Mouse (Mus musculus): ENCODE data around the gene Naaladl2. TPM values are rescaled to one million over a fixed set of nuclear protein-coding genes. Genes with fewer than 3 reads are reported as not detected.

Gene Naaladl2
- total and polyA plus RNA-seq, 3 experiments = 0.05 TPM; not detected in 2

DNA sequence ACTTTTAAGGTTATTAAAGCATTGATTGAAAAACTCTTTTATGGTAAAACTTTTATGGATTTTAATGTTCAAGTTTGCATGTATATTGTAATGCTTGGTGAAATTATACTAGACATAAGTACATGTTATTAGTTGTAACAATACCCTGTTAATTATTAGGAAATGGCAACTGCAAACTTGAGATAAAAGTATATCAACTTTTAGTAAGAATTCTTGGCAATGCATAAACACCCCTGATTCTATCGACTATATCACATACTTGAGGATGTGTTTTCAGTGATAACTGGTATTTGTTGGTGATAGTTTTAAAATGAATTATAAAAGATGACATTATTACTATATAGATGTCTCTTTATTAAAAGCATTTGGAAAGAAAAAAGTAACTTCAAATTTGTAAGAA lies 1017.9 kb downstream of the Naaladl2 start:
- no peaks in the 10 kb centered on the region for H3K27me3 ChIP-seq (ENCODE audit: insufficient read depth, low read length)
- no peak overlapping the region for H3K4me3 ChIP-seq (ENCODE audit: low read depth, low read length)
- peaks cover 2% of the 10 kb centered on the region; the same call in 1 of the 2 replicates for H3K4me1 ChIP-seq (ENCODE audit: insufficient read depth, low read depth, low read length)
- ATAC-seq (ENCODE audit: extremely low read depth, insufficient number of reproducible peaks, low FRiP score, poor library complexity, severe bottlenecking) (no peak), DNase-seq (ENCODE audit: low spot score) (no peak)
- TF ChIP-seq GATA1 (IDR thresholded peaks at IDR 0.05; ENCODE audit: borderline replicate concordance, low read length) (no peak), TAL1 (conservative IDR thresholded peaks at IDR 0.05; ENCODE audit: low read depth, low read length) (no peak), POLR2AphosphoS5 (IDR thresholded peaks at IDR 0.05; ENCODE audit: insufficient replicate concordance, low read depth, low read length) (no peak), GATA2 (IDR thresholded peaks at IDR 0.05; ENCODE audit: borderline replicate concordance, low read depth, low read length) (no peak), CTCF (IDR thresholded peaks at IDR 0.05; ENCODE audit: low read depth, low read length) (no peak)
- no peaks in the 10 kb centered on the region for H3K36me3 ChIP-seq (replicated peaks)
- no peaks in the 10 kb centered on the region for H3K9me3 ChIP-seq (replicated peaks)

DNA sequence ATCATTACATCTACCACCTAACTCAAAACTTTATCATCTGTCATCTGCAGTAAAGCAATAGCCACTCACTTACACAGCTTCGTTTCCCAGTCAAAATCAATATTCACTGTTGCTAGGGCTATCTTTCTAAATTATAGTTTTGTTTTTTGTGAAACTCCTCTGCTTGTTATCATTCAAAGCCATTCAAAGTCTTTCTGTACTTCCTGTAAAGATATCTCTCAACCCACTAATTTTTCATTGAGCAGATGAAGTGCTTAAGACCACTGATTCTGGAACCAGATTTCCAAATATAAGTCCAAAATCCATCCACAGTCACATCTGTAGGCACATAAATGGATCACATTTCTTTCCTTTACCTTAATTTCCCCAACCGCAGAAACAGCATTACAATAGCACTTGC lies 1020.0 kb downstream of the Naaladl2 start:
- ATAC-seq (ENCODE audit: extremely low read depth, insufficient number of reproducible peaks, low FRiP score, poor library complexity, severe bottlenecking) (no peak), DNase-seq (ENCODE audit: low spot score) (no peak)
- no peak for TF ChIP-seq GATA1 (IDR thresholded peaks at IDR 0.05; ENCODE audit: borderline replicate concordance, low read length)
- TF ChIP-seq GATA2 (IDR thresholded peaks at IDR 0.05; ENCODE audit: borderline replicate concordance, low read depth, low read length) = no peak
- TF ChIP-seq CTCF (IDR thresholded peaks at IDR 0.05; ENCODE audit: low read depth, low read length) = no peak
- no peak for TF ChIP-seq TAL1 (conservative IDR thresholded peaks at IDR 0.05; ENCODE audit: low read depth, low read length)
- no peak for TF ChIP-seq POLR2AphosphoS5 (IDR thresholded peaks at IDR 0.05; ENCODE audit: insufficient replicate concordance, low read depth, low read length)
- no peaks in the 10 kb centered on the region for H3K9me3 ChIP-seq (replicated peaks)
- H3K4me1 ChIP-seq (ENCODE audit: insufficient read depth, low read depth, low read length) = peaks cover 2% of the 10 kb centered on the region; the same call in 1 of the 2 replicates
- H3K4me3 ChIP-seq (ENCODE audit: low read depth, low read length) = no peak overlapping the region
- H3K36me3 ChIP-seq (replicated peaks) = no peaks in the 10 kb centered on the region
- no peaks in the 10 kb centered on the region for H3K27me3 ChIP-seq (ENCODE audit: insufficient read depth, low read length)

DNA sequence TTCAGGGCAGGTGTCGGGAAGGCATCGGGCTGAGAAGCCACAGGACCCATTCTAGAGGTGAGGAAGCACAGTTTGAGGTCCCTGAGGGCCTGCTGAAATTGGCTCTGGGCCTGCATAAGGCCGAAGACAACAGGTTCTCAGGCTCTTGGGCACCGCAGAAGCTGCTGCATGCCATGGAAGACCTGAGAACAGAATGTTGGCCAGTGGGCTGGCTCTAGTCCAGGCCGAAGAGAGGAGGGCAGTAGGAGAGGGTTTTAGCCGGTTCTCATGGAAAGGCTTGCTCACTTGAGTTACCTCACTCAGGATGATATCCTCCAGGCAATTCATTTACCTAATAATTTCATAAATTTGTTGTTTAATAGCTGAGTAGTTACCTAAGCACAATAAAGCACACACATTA lies 1025.9 kb downstream of the Naaladl2 start:
- ATAC-seq (ENCODE audit: extremely low read depth, insufficient number of reproducible peaks, low FRiP score, poor library complexity, severe bottlenecking) (no peak), DNase-seq (ENCODE audit: low spot score) (no peak)
- no peak for TF ChIP-seq POLR2AphosphoS5 (IDR thresholded peaks at IDR 0.05; ENCODE audit: insufficient replicate concordance, low read depth, low read length)
- TF ChIP-seq GATA1 (IDR thresholded peaks at IDR 0.05; ENCODE audit: borderline replicate concordance, low read length) = no peak
- no peak for TF ChIP-seq TAL1 (conservative IDR thresholded peaks at IDR 0.05; ENCODE audit: low read depth, low read length)
- no peak for TF ChIP-seq CTCF (IDR thresholded peaks at IDR 0.05; ENCODE audit: low read depth, low read length)
- no peak for TF ChIP-seq GATA2 (IDR thresholded peaks at IDR 0.05; ENCODE audit: borderline replicate concordance, low read depth, low read length)
- Histone ChIP-seq H3K4me3 (ENCODE audit: low read depth, low read length) (no peak overlapping the region), H3K4me1 (ENCODE audit: insufficient read depth, low read depth, low read length) (peaks cover 4% of the 10 kb centered on the region; the same call in 1 of the 2 replicates), H3K36me3 (replicated peaks) (no peaks in the 10 kb centered on the region), H3K9me3 (replicated peaks) (no peaks in the 10 kb centered on the region), H3K27me3 (ENCODE audit: insufficient read depth, low read length) (no peaks in the 10 kb centered on the region)

- H3K36me3 ChIP-seq (replicated peaks) = no peaks in the 10 kb centered on the region
- H3K4me1 ChIP-seq (ENCODE audit: insufficient read depth, low read depth, low read length) = peaks cover 4% of the 10 kb centered on the region; the same call in 1 of the 2 replicates
- TF ChIP-seq GATA1 (IDR thresholded peaks at IDR 0.05; ENCODE audit: borderline replicate concordance, low read length) (no peak), POLR2AphosphoS5 (IDR thresholded peaks at IDR 0.05; ENCODE audit: insufficient replicate concordance, low read depth, low read length) (no peak), CTCF (IDR thresholded peaks at IDR 0.05; ENCODE audit: low read depth, low read length) (no peak), TAL1 (conservative IDR thresholded peaks at IDR 0.05; ENCODE audit: low read depth, low read length) (no peak), GATA2 (IDR thresholded peaks at IDR 0.05; ENCODE audit: borderline replicate concordance, low read depth, low read length) (no peak)
- DNase-seq (ENCODE audit: low spot score) (no peak), ATAC-seq (ENCODE audit: extremely low read depth, insufficient number of reproducible peaks, low FRiP score, poor library complexity, severe bottlenecking) (no peak)
- H3K4me3 ChIP-seq (ENCODE audit: low read depth, low read length) = no peak overlapping the region
- no peaks in the 10 kb centered on the region for H3K27me3 ChIP-seq (ENCODE audit: insufficient read depth, low read length)
- no peaks in the 10 kb centered on the region for H3K9me3 ChIP-seq (replicated peaks)
Measured at GRCm38 (mm10) chr3:24114849-24115248, 1029.2 kb downstream of the Naaladl2 start.

DNA sequence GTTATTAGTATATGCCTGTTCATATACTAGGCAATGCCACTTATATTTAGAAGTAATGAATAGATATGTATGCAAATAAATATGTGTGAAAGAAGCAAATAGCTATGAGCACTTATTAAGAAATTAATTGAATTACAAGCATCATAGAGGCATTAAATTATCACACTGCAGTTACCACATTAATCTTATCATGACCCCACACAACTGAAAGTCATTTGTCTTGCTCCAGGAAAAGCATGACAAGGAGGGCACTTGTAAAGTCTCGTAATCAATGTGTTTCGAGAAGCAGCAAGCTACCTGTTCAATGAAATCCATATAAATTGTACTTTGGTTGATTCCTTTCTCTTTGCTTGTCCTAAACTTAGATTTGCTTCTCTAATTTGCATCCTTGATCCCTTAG lies 1030.7 kb downstream of the Naaladl2 start:
- Histone ChIP-seq H3K4me3 (ENCODE audit: low read depth, low read length) (no peak overlapping the region), H3K36me3 (replicated peaks) (no peaks in the 10 kb centered on the region), H3K27me3 (ENCODE audit: insufficient read depth, low read length) (no peaks in the 10 kb centered on the region), H3K9me3 (replicated peaks) (no peaks in the 10 kb centered on the region), H3K4me1 (ENCODE audit: insufficient read depth, low read depth, low read length) (peaks cover 4% of the 10 kb centered on the region; the same call in 1 of the 2 replicates)
- TF ChIP-seq CTCF (IDR thresholded peaks at IDR 0.05; ENCODE audit: low read depth, low read length) (no peak), GATA1 (IDR thresholded peaks at IDR 0.05; ENCODE audit: borderline replicate concordance, low read length) (no peak)
- DNase-seq (ENCODE audit: low spot score) (no peak), ATAC-seq (ENCODE audit: extremely low read depth, insufficient number of reproducible peaks, low FRiP score, poor library complexity, severe bottlenecking) (no peak)

DNA sequence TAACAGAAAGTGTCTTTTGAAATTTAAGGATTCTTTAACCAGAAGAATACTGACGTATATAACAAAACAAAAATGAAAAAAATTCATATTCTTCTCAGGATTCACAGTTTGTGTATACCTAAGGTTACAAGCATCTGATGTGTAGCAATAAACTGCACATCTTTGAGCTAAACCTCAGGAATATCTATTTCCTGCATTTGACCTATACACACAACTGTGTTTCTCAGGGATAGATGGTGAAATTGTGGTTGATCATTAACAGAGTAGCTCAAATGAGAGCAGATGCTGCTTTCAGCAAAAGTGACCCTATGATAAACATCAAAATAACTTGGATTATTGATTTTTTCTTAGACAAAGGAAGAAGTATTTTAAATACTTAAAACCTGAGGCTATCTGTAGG lies 1037.7 kb downstream of the Naaladl2 start:
- Histone ChIP-seq H3K4me3 (ENCODE audit: low read depth, low read length) (no peak overlapping the region), H3K9me3 (replicated peaks) (no peaks in the 10 kb centered on the region), H3K4me1 (ENCODE audit: insufficient read depth, low read depth, low read length) (peaks cover 3% of the 10 kb centered on the region; the same call in 1 of the 2 replicates), H3K27me3 (ENCODE audit: insufficient read depth, low read length) (no peaks in the 10 kb centered on the region), H3K36me3 (replicated peaks) (no peaks in the 10 kb centered on the region)
- ATAC-seq (ENCODE audit: extremely low read depth, insufficient number of reproducible peaks, low FRiP score, poor library complexity, severe bottlenecking) (no peak), DNase-seq (ENCODE audit: low spot score) (no peak)
- TF ChIP-seq POLR2AphosphoS5 (IDR thresholded peaks at IDR 0.05; ENCODE audit: insufficient replicate concordance, low read depth, low read length) (no peak), GATA2 (IDR thresholded peaks at IDR 0.05; ENCODE audit: borderline replicate concordance, low read depth, low read length) (no peak), CTCF (IDR thresholded peaks at IDR 0.05; ENCODE audit: low read depth, low read length) (no peak), TAL1 (conservative IDR thresholded peaks at IDR 0.05; ENCODE audit: low read depth, low read length) (no peak), GATA1 (IDR thresholded peaks at IDR 0.05; ENCODE audit: borderline replicate concordance, low read length) (no peak)

Measured in G1E (cell line).